Mouse (Mus musculus): ENCODE measurements around the gene Auts2. TPM values are rescaled to one million over a fixed set of nuclear protein-coding genes. Genes with fewer than 3 reads are reported as not detected.
A peak's percentile ranks its signal among the peaks of the same experiment; 100 is the strongest.

Gene Auts2
- polyA plus RNA-seq, 1 experiment: 9.2 TPM

GRCm38 (mm10) chr5:132332521-132332920, 210.6 kb downstream of the Auts2 start:
- 0 out of 2 replicates have a peak, but pooled peaks cover 2% of the 10 kb centered on the region for H3K27me3 ChIP-seq (replicated peaks; ENCODE audit: control insufficient read depth, insufficient read depth, low read length)
- no peaks in the 10 kb centered on the region for H3K4me1 ChIP-seq (ENCODE audit: control insufficient read depth, insufficient read depth, low read length)
- no peak overlapping the region for H3K27ac ChIP-seq (ENCODE audit: insufficient read depth, low read depth, low read length)
- H3K36me3 ChIP-seq (ENCODE audit: control insufficient read depth, insufficient read depth, low read length): no peaks in the 10 kb centered on the region
- no peak for TF ChIP-seq POLR2A (IDR thresholded peaks at IDR 0.05; ENCODE audit: low read depth, low read length)
- TF ChIP-seq CTCF (conservative IDR thresholded peaks at IDR 0.05; ENCODE audit: insufficient read depth, insufficient read length, low read depth, low read length): no peak
- no peak for DNase-seq
- no peak overlapping the region for H3K4me3 ChIP-seq (ENCODE audit: insufficient read depth, low read depth, low read length)
- WGBS: 76% methylated on average over 4 of the region's 4 CpGs

GRCm38 (mm10) chr5:132329171-132329936, 213.8 kb downstream of the Auts2 start:
- peak; percentile 35 for DNase-seq
- TF ChIP-seq CTCF (conservative IDR thresholded peaks at IDR 0.05; ENCODE audit: insufficient read depth, insufficient read length, low read depth, low read length) (0 out of 2 replicates have a peak, but pooled peaks have one; percentile 0), POLR2A (IDR thresholded peaks at IDR 0.05; ENCODE audit: low read depth, low read length) (no peak)
- Histone ChIP-seq H3K4me3 (ENCODE audit: insufficient read depth, low read depth, low read length) (no peak overlapping the region), H3K27ac (ENCODE audit: insufficient read depth, low read depth, low read length) (no peak overlapping the region), H3K4me1 (ENCODE audit: control insufficient read depth, insufficient read depth, low read length) (no peaks in the 10 kb centered on the region), H3K27me3 (replicated peaks; ENCODE audit: control insufficient read depth, insufficient read depth, low read length) (0 out of 2 replicates have a peak, but pooled peaks cover 2% of the 10 kb centered on the region), H3K36me3 (ENCODE audit: control insufficient read depth, insufficient read depth, low read length) (no peaks in the 10 kb centered on the region)
- WGBS: 73% methylated on average over 3 of the region's 3 CpGs

- no peaks in the 10 kb centered on the region for H3K36me3 ChIP-seq (ENCODE audit: control insufficient read depth, insufficient read depth, low read length)
- no peak overlapping the region for H3K27ac ChIP-seq (ENCODE audit: insufficient read depth, low read depth, low read length)
- TF ChIP-seq POLR2A (IDR thresholded peaks at IDR 0.05; ENCODE audit: low read depth, low read length) (no peak), CTCF (conservative IDR thresholded peaks at IDR 0.05; ENCODE audit: insufficient read depth, insufficient read length, low read depth, low read length) (no peak)
- H3K4me1 ChIP-seq (ENCODE audit: control insufficient read depth, insufficient read depth, low read length): 0 out of 2 replicates have a peak, but pooled peaks cover 4% of the 10 kb centered on the region
- H3K27me3 ChIP-seq (replicated peaks; ENCODE audit: control insufficient read depth, insufficient read depth, low read length): no peaks in the 10 kb centered on the region
- H3K4me3 ChIP-seq (ENCODE audit: insufficient read depth, low read depth, low read length): no peak overlapping the region
- WGBS: 65% methylated on average over 6 of the region's 6 CpGs
- peak; percentile 10 for DNase-seq
Measured at GRCm38 (mm10) chr5:132324246-132324883, 218.8 kb downstream of the Auts2 start.

- WGBS: 56% methylated on average over 4 of the region's 4 CpGs
- 0 out of 2 replicates have a peak, but pooled peaks cover 4% of the 10 kb centered on the region for H3K4me1 ChIP-seq (ENCODE audit: control insufficient read depth, insufficient read depth, low read length)
- no peak overlapping the region for H3K27ac ChIP-seq (ENCODE audit: insufficient read depth, low read depth, low read length)
- H3K27me3 ChIP-seq (replicated peaks; ENCODE audit: control insufficient read depth, insufficient read depth, low read length): no peaks in the 10 kb centered on the region
- no peak overlapping the region for H3K4me3 ChIP-seq (ENCODE audit: insufficient read depth, low read depth, low read length)
- no peaks in the 10 kb centered on the region for H3K36me3 ChIP-seq (ENCODE audit: control insufficient read depth, insufficient read depth, low read length)
- TF ChIP-seq POLR2A (IDR thresholded peaks at IDR 0.05; ENCODE audit: low read depth, low read length): no peak
- no peak for TF ChIP-seq CTCF (conservative IDR thresholded peaks at IDR 0.05; ENCODE audit: insufficient read depth, insufficient read length, low read depth, low read length)
- peak; percentile 57 for DNase-seq
Measured at GRCm38 (mm10) chr5:132323608-132324007, 219.5 kb downstream of the Auts2 start.

- Histone ChIP-seq H3K36me3 (ENCODE audit: control insufficient read depth, insufficient read depth, low read length) (no peaks in the 10 kb centered on the region), H3K4me3 (ENCODE audit: insufficient read depth, low read depth, low read length) (no peak overlapping the region), H3K27me3 (replicated peaks; ENCODE audit: control insufficient read depth, insufficient read depth, low read length) (no peaks in the 10 kb centered on the region), H3K4me1 (ENCODE audit: control insufficient read depth, insufficient read depth, low read length) (0 out of 2 replicates have a peak, but pooled peaks cover 4% of the 10 kb centered on the region), H3K27ac (ENCODE audit: insufficient read depth, low read depth, low read length) (no peak overlapping the region)
- TF ChIP-seq CTCF (conservative IDR thresholded peaks at IDR 0.05; ENCODE audit: insufficient read depth, insufficient read length, low read depth, low read length) (no peak), POLR2A (IDR thresholded peaks at IDR 0.05; ENCODE audit: low read depth, low read length) (no peak)
- DNase-seq: no peak
- WGBS: 83% methylated on average over 4 of the region's 4 CpGs
Measured at GRCm38 (mm10) chr5:132322971-132323370, 220.2 kb downstream of the Auts2 start.

GRCm38 (mm10) chr5:132318026-132318765, 224.9 kb downstream of the Auts2 start:
- Histone ChIP-seq H3K27ac (ENCODE audit: insufficient read depth, low read depth, low read length) (no peak overlapping the region), H3K27me3 (replicated peaks; ENCODE audit: control insufficient read depth, insufficient read depth, low read length) (no peaks in the 10 kb centered on the region), H3K4me1 (ENCODE audit: control insufficient read depth, insufficient read depth, low read length) (no peaks in the 10 kb centered on the region), H3K4me3 (ENCODE audit: insufficient read depth, low read depth, low read length) (no peak overlapping the region), H3K36me3 (ENCODE audit: control insufficient read depth, insufficient read depth, low read length) (no peaks in the 10 kb centered on the region)
- whole genome bisulfite sequencing: 87% methylated on average over 9 of the region's 9 CpGs
- DNase-seq: no peak
- TF ChIP-seq POLR2A (IDR thresholded peaks at IDR 0.05; ENCODE audit: low read depth, low read length) (no peak), CTCF (conservative IDR thresholded peaks at IDR 0.05; ENCODE audit: insufficient read depth, insufficient read length, low read depth, low read length) (no peak)

Measured in kidney, adult 2 months (tissue).